ENCODE assay signal across 24 mouse cellular contexts in genomic region chr12:69094856-69095255, GRCm38 (mm10).
"Had no signal": no experiment of that assay in that cellular context is flagged by ENCODE, and none has a peak within 500 bp of the region (broad histone marks: within the 10 kb centered on the region; RNA-seq: fewer than 3 reads in every experiment).

No protein-coding gene starts in this region.

- H3K4me3 ChIP-seq: layer of hippocampus, adult 2 months; limb, embryonic 15.5 days; megakaryocyte, embryonic 14.5 days; midbrain, embryonic 10.5 days; midbrain, embryonic 13.5 days; myocyte; neural tube, embryonic 13.5 days had no signal

- H3K4me1 ChIP-seq: megakaryocyte, embryonic 14.5 days; midbrain, embryonic 10.5 days; midbrain, embryonic 13.5 days; neural tube, embryonic 13.5 days had no signal

- H3K36me3 ChIP-seq: limb, embryonic 15.5 days; midbrain, embryonic 10.5 days; midbrain, embryonic 13.5 days; neural tube, embryonic 13.5 days had no signal

- DNase-seq: kidney, adult 18-20 months; kidney, adult 9 months; kidney, postnatal 14 days; kidney, postnatal 4 days; liver, postnatal 0 days; lung, embryonic 14.5 days; lung, postnatal 36 days; retina, postnatal 1 day; right cerebral cortex, postnatal 25 days; spleen, adult 18-20 months; thymus, adult 2 months; thymus, postnatal 14 days; thymus, postnatal 4 days had no signal

- H3K9ac ChIP-seq: limb, embryonic 15.5 days; liver, embryonic 14.5 days; liver, postnatal 0 days; lung, embryonic 14.5 days; midbrain, embryonic 13.5 days; neural tube, embryonic 13.5 days had no signal

- H3K9me3 ChIP-seq: limb, embryonic 15.5 days; midbrain, embryonic 10.5 days; midbrain, embryonic 13.5 days; neural tube, embryonic 13.5 days had no signal

- H3K27ac ChIP-seq: layer of hippocampus, adult 2 months; limb, embryonic 15.5 days; liver, embryonic 14.5 days; midbrain, embryonic 10.5 days; midbrain, embryonic 13.5 days; neural tube, embryonic 13.5 days had no signal

- H3K27me3 ChIP-seq: limb, embryonic 15.5 days; megakaryocyte, embryonic 14.5 days; midbrain, embryonic 13.5 days; neural tube, embryonic 13.5 days had no signal

- ATAC-seq: liver, postnatal 0 days; lung, postnatal 0 days; midbrain, embryonic 13.5 days; midbrain, embryonic 16.5 days had no signal

- H3K4me2 ChIP-seq: limb, embryonic 15.5 days; liver, embryonic 11.5 days; lung, embryonic 14.5 days; midbrain, embryonic 13.5 days; neural tube, embryonic 13.5 days had no signal
